Mouse (Mus musculus) brain, embryonic 14.5 days (tissue): ENCODE measurements around the gene Cpeb2.

ENCODE experiments used
- CTCF ChIP-seq: fragments of 200-500 bp; IDR thresholded peaks from 2 replicates; pipeline ENCODE4 v1.5.1; 2012; ENCODE audit warnings: inconsistent platforms, mild to moderate bottlenecking, moderate library complexity, borderline replicate concordance; ENCODE audit not compliant: insufficient read depth, insufficient read length; ENCODE audit errors: extremely low read depth
- POLR2A ChIP-seq: fragments of 200-500 bp; IDR thresholded peaks from 2 replicates; pipeline ENCODE4 v1.6.1; 2012; ENCODE audit warnings: mild to moderate bottlenecking, inconsistent platforms, borderline replicate concordance; ENCODE audit not compliant: poor library complexity, insufficient read depth, insufficient read length, severe bottlenecking; ENCODE audit errors: extremely low read depth

GRCm38 (mm10) chr5:43183556-43183955 is 49.4 kb upstream of the Cpeb2 start:
- TF ChIP-seq POLR2A = no peak
- no peak for TF ChIP-seq CTCF
